Mouse (Mus musculus): ENCODE measurements around the gene Rbfox2. TPM values are rescaled to one million over a fixed set of nuclear protein-coding genes. Genes with fewer than 3 reads are reported as not detected.

Gene Rbfox2
- total RNA-seq, 2 experiments from 2014 or later = 217 to 276 TPM

- intact Hi-C loops (cut with DNase I) = loop anchor here (5.0 kb wide), 1 partner anchor 123 kb away; no protein-coding TSS in a partner anchor
- no peak for DNase-seq (ENCODE audit: low spot score in 2 of 2)
Measured at GRCm38 (mm10) chr15:77244634-77245033, 62.2 kb downstream of the Rbfox2 start.

GRCm38 (mm10) chr15:77243876-77244560 lies 62.8 kb downstream of the Rbfox2 start:
- intact Hi-C loops (cut with DNase I) = no loop called here
- no peak for DNase-seq (ENCODE audit: low spot score in 2 of 2)

GRCm38 (mm10) chr15:77240607-77241006 lies 66.2 kb downstream of the Rbfox2 start:
- intact Hi-C loops (cut with DNase I) = no loop called here
- DNase-seq (ENCODE audit: low spot score in 2 of 2) = no peak

GRCm38 (mm10) chr15:77239564-77239963 lies 67.2 kb downstream of the Rbfox2 start:
- intact Hi-C loops (cut with DNase I) = no loop called here
- DNase-seq (ENCODE audit: low spot score in 2 of 2) = no peak

GRCm38 (mm10) chr15:77237661-77238060 lies 69.1 kb downstream of the Rbfox2 start:
- intact Hi-C loops (cut with DNase I) = no loop called here
- no peak for DNase-seq (ENCODE audit: low spot score in 2 of 2)

GRCm38 (mm10) chr15:77236055-77236567 lies 70.7 kb downstream of the Rbfox2 start:
- intact Hi-C loops (cut with DNase I) = no loop called here
- DNase-seq (ENCODE audit: low spot score in 2 of 2) = no peak

- no peak for DNase-seq (ENCODE audit: low spot score in 2 of 2)
- intact Hi-C loops (cut with DNase I) = no loop called here
Measured at GRCm38 (mm10) chr15:77235551-77235950, 71.3 kb downstream of the Rbfox2 start.

- intact Hi-C loops (cut with DNase I) = no loop called here
- DNase-seq (ENCODE audit: low spot score in 2 of 2) = no peak
Measured at GRCm38 (mm10) chr15:77234296-77234695, 72.5 kb downstream of the Rbfox2 start.

- DNase-seq (ENCODE audit: low spot score in 2 of 2) = no peak
- intact Hi-C loops (cut with DNase I) = no loop called here
Measured at GRCm38 (mm10) chr15:77230144-77230543, 76.7 kb downstream of the Rbfox2 start.

- intact Hi-C loops (cut with DNase I) = no loop called here
- no peak for DNase-seq (ENCODE audit: low spot score in 2 of 2)
Measured at GRCm38 (mm10) chr15:77226831-77227354, 79.9 kb downstream of the Rbfox2 start.

GRCm38 (mm10) chr15:77225858-77226257 lies 80.9 kb downstream of the Rbfox2 start:
- DNase-seq (ENCODE audit: low spot score in 2 of 2) = no peak
- intact Hi-C loops (cut with DNase I) = loop anchor here (2.0 kb wide), 2 partner anchors 111 to 133 kb away; no protein-coding TSS in a partner anchor

GRCm38 (mm10) chr15:77225274-77225673 lies 81.5 kb downstream of the Rbfox2 start:
- intact Hi-C loops (cut with DNase I) = loop anchor here (2.0 kb wide), 2 partner anchors 112 to 134 kb away; no protein-coding TSS in a partner anchor
- no peak for DNase-seq (ENCODE audit: low spot score in 2 of 2)

- no peak for DNase-seq (ENCODE audit: low spot score in 2 of 2)
- intact Hi-C loops (cut with DNase I) = no loop called here
Measured at GRCm38 (mm10) chr15:77220833-77221232, 86.0 kb downstream of the Rbfox2 start.

- intact Hi-C loops (cut with DNase I) = no loop called here
- DNase-seq (ENCODE audit: low spot score in 2 of 2) = no peak
Measured at GRCm38 (mm10) chr15:77220137-77220536, 86.7 kb downstream of the Rbfox2 start.

GRCm38 (mm10) chr15:77219571-77219970 lies 87.2 kb downstream of the Rbfox2 start:
- intact Hi-C loops (cut with DNase I) = no loop called here

GRCm38 (mm10) chr15:77218007-77218406 lies 88.8 kb downstream of the Rbfox2 start:
- no peak for DNase-seq (ENCODE audit: low spot score in 2 of 2)

More at GRCm38 (mm10) chr15:77219571-77219970, 87.2 kb downstream of the Rbfox2 start:
- DNase-seq (ENCODE audit: low spot score in 2 of 2) = no peak

GRCm38 (mm10) chr15:77217523-77217922 lies 89.3 kb downstream of the Rbfox2 start:
- intact Hi-C loops (cut with DNase I) = no loop called here
- no peak for DNase-seq (ENCODE audit: low spot score in 2 of 2)

More at GRCm38 (mm10) chr15:77218007-77218406, 88.8 kb downstream of the Rbfox2 start:
- intact Hi-C loops (cut with DNase I) = no loop called here

GRCm38 (mm10) chr15:77216704-77217103 lies 90.1 kb downstream of the Rbfox2 start:
- intact Hi-C loops (cut with DNase I) = no loop called here
- DNase-seq (ENCODE audit: low spot score in 2 of 2) = no peak

GRCm38 (mm10) chr15:77215178-77215800 lies 91.5 kb downstream of the Rbfox2 start:
- intact Hi-C loops (cut with DNase I) = no loop called here
- no peak for DNase-seq (ENCODE audit: low spot score in 2 of 2)

- DNase-seq (ENCODE audit: low spot score in 2 of 2) = no peak
Measured at GRCm38 (mm10) chr15:77214410-77215107, 92.2 kb downstream of the Rbfox2 start.

More at GRCm38 (mm10) chr15:77214410-77215107, 92.2 kb downstream of the Rbfox2 start:
- intact Hi-C loops (cut with DNase I) = no loop called here
